Mouse (Mus musculus): ENCODE measurements around the gene Ppp1r3g.

The Ppp1r3g gene

DNA sequence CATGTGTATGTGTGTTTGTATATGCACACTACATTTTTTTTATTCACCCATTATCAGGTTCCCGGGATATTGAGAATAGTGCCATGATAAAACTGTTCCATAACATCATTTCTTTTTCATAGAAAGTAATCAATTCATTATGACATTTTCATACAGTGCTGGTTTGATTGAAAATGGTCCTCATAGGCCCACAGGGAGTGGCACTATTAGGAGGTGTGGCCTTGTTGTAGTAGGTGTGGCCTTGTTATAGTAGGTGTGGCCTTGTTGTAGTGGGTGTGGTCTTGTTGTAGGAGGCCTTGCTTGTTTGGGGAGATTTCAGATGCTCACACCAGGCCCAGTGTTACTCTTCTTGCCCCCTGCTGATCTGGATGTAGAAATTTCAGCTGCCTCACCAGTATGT lies at the start of gene Ppp1r3g:
Gene Ppp1r3g, plus strand, starts transcription at position 301 of the 400 bp plus-strand sequence.
- H3K9me3 ChIP-seq (ENCODE audit: low read length) = peaks cover 8% of the 10 kb centered on the region
- no peak for TF ChIP-seq CTCF (conservative IDR thresholded peaks at IDR 0.05; ENCODE audit: low read length)
- no peak for TF ChIP-seq POU5F1 (IDR thresholded peaks at IDR 0.05; ENCODE audit: borderline replicate concordance, low read length)
- no peak for TF ChIP-seq NANOG (IDR thresholded peaks at IDR 0.05; ENCODE audit: borderline replicate concordance, low read length)
- H3K36me3 ChIP-seq (ENCODE audit: insufficient read depth, low read length) = no peaks in the 10 kb centered on the region
- no peaks in the 10 kb centered on the region for H3K4me1 ChIP-seq (replicated peaks; ENCODE audit: low read depth, low read length)
- no peaks in the 10 kb centered on the region for H3K27me3 ChIP-seq (ENCODE audit: insufficient read depth, low read length)
- H3K4me3 ChIP-seq (replicated peaks; ENCODE audit: low read length) = no peak within 1 kb of the TSS

DNA sequence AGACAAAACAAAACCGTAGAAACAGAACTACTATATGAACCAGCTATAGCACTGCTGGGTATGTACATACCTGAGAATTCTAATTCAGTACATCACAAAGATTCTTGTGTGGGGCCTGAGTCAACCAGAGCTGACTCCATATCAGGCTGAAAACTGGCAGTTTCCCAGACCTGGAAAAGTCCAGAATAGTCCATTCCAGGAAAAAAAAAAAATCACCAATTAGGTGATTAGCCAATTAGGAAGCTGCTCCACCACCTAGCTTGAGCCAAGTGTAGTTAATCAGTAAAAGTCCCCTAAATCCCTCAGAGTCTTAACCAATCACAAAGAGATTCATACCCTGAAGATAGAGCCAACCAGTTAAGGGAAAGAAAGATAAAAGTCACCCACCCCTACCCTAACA lies 47.2 kb upstream of the Ppp1r3g start:
- TF ChIP-seq NANOG (IDR thresholded peaks at IDR 0.05; ENCODE audit: borderline replicate concordance, low read length) (no peak), POU5F1 (IDR thresholded peaks at IDR 0.05; ENCODE audit: borderline replicate concordance, low read length) (no peak), CTCF (conservative IDR thresholded peaks at IDR 0.05; ENCODE audit: low read length) (no peak)
- H3K27me3 ChIP-seq (ENCODE audit: insufficient read depth, low read length) = no peaks in the 10 kb centered on the region; the same call in 1 of the 2 replicates
- 0 out of 2 replicates have a peak, but pooled peaks cover 5% of the 10 kb centered on the region for H3K9me3 ChIP-seq (ENCODE audit: low read length)
- H3K36me3 ChIP-seq (ENCODE audit: insufficient read depth, low read length) = no peaks in the 10 kb centered on the region
- no peak overlapping the region for H3K4me3 ChIP-seq (replicated peaks; ENCODE audit: low read length)
- H3K4me1 ChIP-seq (replicated peaks; ENCODE audit: low read depth, low read length) = 0 out of 2 replicates have a peak, but pooled peaks cover 1% of the 10 kb centered on the region

DNA sequence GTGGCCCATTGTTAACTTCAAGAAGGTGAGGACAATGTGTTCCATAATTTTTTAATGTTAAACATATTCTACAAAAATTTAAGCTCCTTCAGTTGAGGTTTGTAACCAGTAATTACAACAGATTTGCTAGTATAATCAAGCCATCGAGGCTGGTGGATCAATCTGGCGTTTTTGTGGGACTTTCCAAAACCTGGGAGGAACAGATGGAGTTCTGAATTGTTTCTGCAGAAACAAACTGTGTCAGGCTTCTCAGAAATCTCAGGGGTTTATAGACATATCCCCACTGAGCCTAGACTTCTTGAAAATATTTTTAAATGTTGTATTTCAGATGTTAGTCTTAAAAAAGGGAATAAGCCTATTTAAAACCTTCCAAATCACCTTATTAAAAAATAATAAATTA lies 20.6 kb upstream of the Ppp1r3g start:
- TF ChIP-seq NANOG (IDR thresholded peaks at IDR 0.05; ENCODE audit: borderline replicate concordance, low read length) (no peak), POU5F1 (IDR thresholded peaks at IDR 0.05; ENCODE audit: borderline replicate concordance, low read length) (no peak), CTCF (conservative IDR thresholded peaks at IDR 0.05; ENCODE audit: low read length) (no peak)
- Histone ChIP-seq H3K9me3 (ENCODE audit: low read length) (peaks cover 13% of the 10 kb centered on the region), H3K4me3 (replicated peaks; ENCODE audit: low read length) (no peak overlapping the region), H3K36me3 (ENCODE audit: insufficient read depth, low read length) (no peaks in the 10 kb centered on the region), H3K4me1 (replicated peaks; ENCODE audit: low read depth, low read length) (peaks cover 17% of the 10 kb centered on the region), H3K27me3 (ENCODE audit: insufficient read depth, low read length) (peaks cover 24% of the 10 kb centered on the region)

DNA sequence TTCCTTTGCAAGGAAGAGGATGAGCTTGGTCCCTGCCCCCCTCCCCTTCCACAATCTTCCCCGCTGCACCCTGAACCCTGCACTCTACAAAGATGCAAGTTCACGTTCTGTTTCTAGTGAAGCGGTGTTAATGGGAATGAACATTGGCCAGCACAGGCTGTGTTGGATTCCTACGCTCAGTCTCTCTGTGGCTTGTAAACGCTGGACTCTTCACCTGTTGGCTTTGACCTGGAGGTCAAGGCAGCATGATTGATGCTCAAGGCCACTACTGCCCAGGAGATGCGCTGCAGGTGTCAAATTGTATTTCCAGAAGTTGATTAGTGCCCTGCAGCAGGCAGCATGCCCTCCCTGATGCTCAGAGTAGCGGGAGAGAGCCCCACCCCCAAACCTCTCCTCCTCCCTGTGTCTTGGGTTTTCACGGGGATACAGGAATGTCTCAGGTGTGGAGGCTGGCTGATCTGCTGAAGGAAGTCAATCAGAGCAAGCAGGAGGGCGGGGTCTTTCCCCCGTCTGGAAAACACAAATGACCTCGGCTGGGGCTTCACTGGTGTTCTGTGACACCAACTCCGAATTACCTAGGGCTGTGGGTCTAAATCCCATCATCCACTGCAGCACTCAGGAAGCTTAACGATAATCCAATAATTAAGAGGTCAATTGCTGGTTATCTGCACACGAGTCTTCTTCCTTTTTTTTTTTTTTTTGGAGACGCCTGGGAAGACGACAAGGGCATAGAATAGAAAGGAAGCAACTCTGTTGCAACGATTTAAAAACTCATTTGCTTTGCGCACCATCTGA lies 18.6 kb upstream of the Ppp1r3g start:
- H3K27me3 ChIP-seq (ENCODE audit: insufficient read depth, low read length) = peaks cover 33% of the 10 kb centered on the region
- H3K9me3 ChIP-seq (ENCODE audit: low read length) = peaks cover 2% of the 10 kb centered on the region
- no peak overlapping the region for H3K4me3 ChIP-seq (replicated peaks; ENCODE audit: low read length)
- peaks cover 17% of the 10 kb centered on the region for H3K4me1 ChIP-seq (replicated peaks; ENCODE audit: low read depth, low read length)
- TF ChIP-seq CTCF (conservative IDR thresholded peaks at IDR 0.05; ENCODE audit: low read length) (no peak), NANOG (IDR thresholded peaks at IDR 0.05; ENCODE audit: borderline replicate concordance, low read length) (no peak), POU5F1 (IDR thresholded peaks at IDR 0.05; ENCODE audit: borderline replicate concordance, low read length) (no peak)
- no peaks in the 10 kb centered on the region for H3K36me3 ChIP-seq (ENCODE audit: insufficient read depth, low read length)

DNA sequence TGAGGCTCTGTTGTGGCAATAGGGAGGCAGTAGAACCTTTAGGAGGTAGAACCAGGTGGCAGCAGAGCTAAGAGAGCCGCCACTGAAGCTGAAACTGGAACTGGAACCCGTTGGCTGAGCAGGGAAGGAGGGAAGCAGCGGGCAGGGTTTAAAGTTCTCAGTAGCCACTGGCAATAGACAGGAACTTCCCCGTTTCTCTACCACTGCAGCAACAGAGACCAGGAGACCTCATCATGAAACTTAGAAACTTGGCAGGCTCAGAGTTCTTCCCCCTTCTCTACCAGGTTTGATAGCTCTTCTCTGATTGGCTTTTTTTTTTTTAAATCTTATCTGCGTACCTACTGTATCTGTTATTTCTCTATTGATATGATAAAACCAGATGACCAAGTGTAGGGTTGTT lies 17.7 kb upstream of the Ppp1r3g start:
- H3K36me3 ChIP-seq (ENCODE audit: insufficient read depth, low read length) = no peaks in the 10 kb centered on the region
- peaks cover 17% of the 10 kb centered on the region for H3K4me1 ChIP-seq (replicated peaks; ENCODE audit: low read depth, low read length)
- H3K9me3 ChIP-seq (ENCODE audit: low read length) = no peaks in the 10 kb centered on the region
- H3K27me3 ChIP-seq (ENCODE audit: insufficient read depth, low read length) = peaks cover 36% of the 10 kb centered on the region
- TF ChIP-seq NANOG (IDR thresholded peaks at IDR 0.05; ENCODE audit: borderline replicate concordance, low read length) (no peak), POU5F1 (IDR thresholded peaks at IDR 0.05; ENCODE audit: borderline replicate concordance, low read length) (no peak), CTCF (conservative IDR thresholded peaks at IDR 0.05; ENCODE audit: low read length) (no peak)
- no peak overlapping the region for H3K4me3 ChIP-seq (replicated peaks; ENCODE audit: low read length)

DNA sequence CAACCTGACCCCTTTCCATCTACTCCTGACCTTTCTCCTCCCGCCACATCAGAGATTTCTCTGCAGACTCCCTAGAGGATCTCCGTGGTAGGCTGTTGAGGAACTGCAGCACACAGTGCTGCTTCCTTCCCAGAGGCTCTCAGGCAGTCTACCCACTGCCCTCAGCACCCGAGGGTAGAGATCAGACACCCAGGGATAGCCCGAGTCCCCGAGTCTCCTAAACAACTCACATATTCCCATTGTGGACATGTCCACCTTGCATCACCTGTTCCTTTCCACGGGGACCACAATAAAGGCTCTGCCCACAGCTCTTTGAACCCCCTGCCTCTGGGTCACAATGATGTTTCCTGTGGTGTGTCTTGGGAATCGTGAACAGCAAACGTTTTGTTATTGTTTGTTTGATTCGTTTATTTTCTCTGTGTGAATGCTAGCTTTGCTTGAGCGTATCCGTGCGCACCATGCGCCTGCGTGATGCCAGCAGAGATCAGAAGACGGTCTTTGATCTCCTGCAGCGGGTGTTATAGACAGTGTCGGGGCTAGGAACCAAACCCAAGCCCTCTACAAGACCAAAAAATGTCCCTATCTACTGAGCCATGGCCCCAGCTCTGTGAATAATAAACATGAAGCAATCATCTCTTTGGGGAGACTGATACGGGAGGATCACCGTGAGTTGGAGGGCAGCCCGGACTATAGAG lies 11.8 kb upstream of the Ppp1r3g start:
- Histone ChIP-seq H3K9me3 (ENCODE audit: low read length) (no peaks in the 10 kb centered on the region), H3K4me3 (replicated peaks; ENCODE audit: low read length) (no peak overlapping the region), H3K36me3 (ENCODE audit: insufficient read depth, low read length) (no peaks in the 10 kb centered on the region), H3K4me1 (replicated peaks; ENCODE audit: low read depth, low read length) (no peaks in the 10 kb centered on the region), H3K27me3 (ENCODE audit: insufficient read depth, low read length) (peaks cover 63% of the 10 kb centered on the region)
- TF ChIP-seq POU5F1 (IDR thresholded peaks at IDR 0.05; ENCODE audit: borderline replicate concordance, low read length) = no peak
- TF ChIP-seq NANOG (IDR thresholded peaks at IDR 0.05; ENCODE audit: borderline replicate concordance, low read length) = no peak
- no peak for TF ChIP-seq CTCF (conservative IDR thresholded peaks at IDR 0.05; ENCODE audit: low read length)

DNA sequence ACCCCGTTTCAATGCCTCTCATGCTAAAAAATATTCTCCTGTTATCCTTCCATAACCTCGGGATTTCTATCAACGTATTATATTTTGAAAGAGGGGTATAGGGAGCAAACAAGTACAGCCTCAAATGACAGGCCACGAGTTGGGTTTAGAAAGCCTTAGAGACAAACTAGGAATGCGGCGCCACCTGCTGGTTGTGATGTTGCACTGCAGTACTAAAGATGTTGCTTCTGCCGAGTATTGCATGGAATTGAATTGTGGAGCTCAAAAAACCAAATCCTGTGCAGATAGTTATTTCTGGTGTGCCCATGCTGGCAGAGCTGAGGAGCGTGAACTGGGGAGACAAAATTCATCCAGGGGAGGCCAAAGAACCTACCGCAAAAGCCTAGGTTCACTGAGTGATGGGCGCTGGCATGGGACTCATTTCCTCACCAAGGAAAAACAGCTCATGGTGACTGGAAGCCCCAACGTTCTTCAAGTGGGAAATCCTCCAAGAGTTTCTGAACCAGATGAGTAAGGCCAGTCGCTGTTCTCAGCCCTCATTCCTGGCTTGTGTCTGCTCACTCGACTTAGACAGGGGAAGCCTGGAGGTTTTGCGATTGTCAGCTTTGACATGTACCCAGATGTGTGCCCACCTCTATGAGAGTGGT lies 11.2 kb upstream of the Ppp1r3g start:
- Histone ChIP-seq H3K9me3 (ENCODE audit: low read length) (no peaks in the 10 kb centered on the region), H3K4me3 (replicated peaks; ENCODE audit: low read length) (no peak overlapping the region), H3K4me1 (replicated peaks; ENCODE audit: low read depth, low read length) (no peaks in the 10 kb centered on the region), H3K27me3 (ENCODE audit: insufficient read depth, low read length) (peaks cover 62% of the 10 kb centered on the region), H3K36me3 (ENCODE audit: insufficient read depth, low read length) (no peaks in the 10 kb centered on the region)
- TF ChIP-seq CTCF (conservative IDR thresholded peaks at IDR 0.05; ENCODE audit: low read length) (peak; percentile 93), POU5F1 (IDR thresholded peaks at IDR 0.05; ENCODE audit: borderline replicate concordance, low read length) (no peak), NANOG (IDR thresholded peaks at IDR 0.05; ENCODE audit: borderline replicate concordance, low read length) (no peak)

DNA sequence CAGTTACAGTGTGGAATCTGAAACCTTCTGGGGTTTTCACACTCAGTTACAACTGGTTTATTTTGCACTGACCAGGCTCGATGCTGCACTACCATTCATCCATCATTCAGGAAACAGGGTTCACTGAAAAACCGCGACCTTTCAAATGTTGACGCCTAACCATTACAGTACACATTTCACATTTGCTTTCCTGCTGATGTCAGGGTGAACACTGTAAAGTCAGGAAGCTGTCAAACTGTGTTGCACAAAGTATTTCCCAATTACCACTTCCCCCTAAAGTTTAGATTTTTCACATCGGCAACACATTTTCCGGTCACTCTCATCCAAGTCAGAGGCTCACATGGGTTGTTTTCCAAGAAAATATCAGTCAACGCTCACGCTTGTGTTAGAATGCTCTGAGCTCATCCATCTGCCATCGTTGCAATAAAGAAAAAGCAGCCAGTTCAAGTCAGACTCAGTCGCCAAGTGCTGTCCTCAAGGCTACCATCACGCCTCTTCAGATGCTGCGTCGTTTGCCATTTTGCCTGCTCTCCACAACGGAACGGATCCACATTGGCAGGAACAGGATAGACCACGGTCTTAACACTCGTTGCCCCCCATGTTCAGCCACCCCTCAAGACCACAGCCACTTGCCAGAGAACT lies 8.7 kb upstream of the Ppp1r3g start:
- Histone ChIP-seq H3K36me3 (ENCODE audit: insufficient read depth, low read length) (no peaks in the 10 kb centered on the region), H3K4me3 (replicated peaks; ENCODE audit: low read length) (no peak overlapping the region), H3K9me3 (ENCODE audit: low read length) (no peaks in the 10 kb centered on the region), H3K4me1 (replicated peaks; ENCODE audit: low read depth, low read length) (no peaks in the 10 kb centered on the region), H3K27me3 (ENCODE audit: insufficient read depth, low read length) (peaks cover 52% of the 10 kb centered on the region)
- TF ChIP-seq CTCF (conservative IDR thresholded peaks at IDR 0.05; ENCODE audit: low read length) (no peak), POU5F1 (IDR thresholded peaks at IDR 0.05; ENCODE audit: borderline replicate concordance, low read length) (no peak), NANOG (IDR thresholded peaks at IDR 0.05; ENCODE audit: borderline replicate concordance, low read length) (no peak)

Measured in E14TG2a.4 (cell line).